Mouse (Mus musculus): ENCODE measurements around the gene Plac1.

DNA sequence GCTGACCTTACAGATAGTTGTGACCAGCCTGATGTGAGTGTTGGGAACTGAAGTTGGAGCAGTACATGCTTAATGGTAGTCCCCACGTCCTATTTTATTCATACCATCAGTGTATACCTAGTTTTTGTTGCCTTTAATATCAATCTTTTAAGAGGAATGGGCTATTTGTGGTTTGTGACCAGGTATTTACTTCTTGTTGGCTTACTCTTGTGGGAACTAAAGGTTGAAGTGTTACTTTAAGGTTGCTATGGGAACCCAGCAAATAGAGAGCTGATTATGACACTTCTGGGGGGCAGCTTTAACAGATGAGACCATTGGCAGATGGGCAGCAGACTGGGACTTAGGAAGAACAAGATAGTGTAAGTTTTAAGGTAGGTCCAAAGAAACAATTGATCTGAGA lies 33.2 kb upstream of the Plac1 start, which contains the start of gene Fam122c:
- TF ChIP-seq CTCF (IDR thresholded peaks at IDR 0.05; ENCODE audit: extremely low read depth, insufficient read depth, low read length) (no peak), POLR2A (IDR thresholded peaks at IDR 0.05; ENCODE audit: extremely low read depth, insufficient read depth, low read length) (no peak)

Data from cortical plate, adult 2 months (tissue).